Mouse (Mus musculus) ovary, postnatal 36 days (tissue): ENCODE measurements around the gene Ankfn1.

ENCODE experiments used
- DNase-seq: peaks from one replicate; pipeline ENCODE4 v3.0.0; 2022; ENCODE audit warnings: low spot score, mixed read lengths

The Ankfn1 gene

DNA sequence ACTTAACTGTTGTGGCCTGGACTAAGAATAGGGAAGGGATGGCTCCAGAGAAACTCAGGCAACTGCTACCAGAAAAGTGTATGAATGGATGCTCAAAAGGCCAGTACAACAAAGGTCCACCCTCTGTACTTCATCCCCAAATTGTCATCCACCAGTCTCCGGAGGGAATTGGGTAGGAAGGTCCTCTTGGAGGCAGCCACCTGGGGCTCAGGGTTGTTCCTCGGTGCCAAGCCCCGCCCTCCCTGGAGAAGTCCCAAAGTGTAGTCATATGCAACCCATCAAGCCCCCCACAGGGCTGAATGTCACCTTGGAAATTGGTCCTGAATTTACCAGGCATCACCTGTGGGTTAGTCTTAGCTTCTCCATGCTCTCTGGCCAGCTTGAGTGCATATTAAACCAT, 413.5 kb downstream of the Ankfn1 start:
- DNase-seq, result no peak

DNA sequence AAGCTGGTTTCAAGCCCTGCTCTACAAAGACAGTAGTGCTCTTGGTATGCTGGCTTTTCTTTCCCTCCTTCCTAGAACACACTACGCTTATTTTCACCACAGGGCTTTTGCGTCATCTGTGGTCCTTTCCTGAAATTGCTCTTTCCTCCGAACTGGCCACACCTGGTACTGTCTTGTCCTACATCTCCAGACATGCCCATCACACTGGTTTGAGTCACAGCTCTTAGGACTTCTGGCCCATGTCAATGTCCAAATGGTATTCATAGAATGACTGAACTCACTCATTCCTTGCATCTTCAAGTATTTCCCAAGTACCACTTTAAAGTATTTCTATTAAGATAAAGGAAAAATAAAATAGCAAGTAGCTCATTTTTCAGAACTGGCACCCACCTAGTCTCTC, 416.6 kb downstream of the Ankfn1 start:
- no peak for DNase-seq

DNA sequence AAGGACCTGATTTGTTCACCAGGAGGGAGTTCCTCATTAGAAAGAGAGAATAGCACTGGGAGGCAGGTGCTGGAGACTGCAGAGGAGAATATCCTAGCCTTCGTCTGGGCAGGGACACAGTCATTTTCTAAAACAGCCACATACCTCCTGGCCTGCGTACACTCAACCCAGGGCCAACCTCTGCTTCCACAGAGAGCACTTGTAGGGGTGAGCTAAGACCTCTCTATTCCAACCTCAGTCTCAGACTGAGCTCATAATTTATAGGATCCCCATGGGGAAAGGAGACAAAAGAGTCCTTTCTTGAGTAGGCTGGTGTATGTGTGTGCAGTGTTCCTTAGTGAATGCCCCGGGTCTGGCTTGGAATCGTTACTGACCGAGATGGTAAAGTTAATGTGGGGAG, 418.9 kb downstream of the Ankfn1 start:
- no peak for DNase-seq

DNA sequence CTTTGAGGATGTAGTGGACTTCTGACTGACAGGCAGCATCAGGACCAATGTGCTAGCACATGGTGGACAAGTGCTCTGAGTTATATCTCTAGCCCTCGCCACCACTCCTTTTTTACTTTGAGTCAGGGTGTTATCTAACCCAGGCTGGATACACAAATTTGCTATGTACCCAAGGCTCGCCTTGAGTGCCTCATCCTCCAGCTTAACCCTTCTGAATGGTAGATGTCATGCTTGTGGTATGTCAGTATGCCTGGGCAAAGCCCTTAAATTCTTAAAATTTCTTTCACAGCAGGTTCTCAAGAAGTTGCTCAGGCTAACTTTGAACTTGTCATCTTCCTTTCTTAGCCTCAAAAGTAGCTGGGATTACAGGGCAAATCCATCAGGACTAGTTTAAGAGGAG, 421.0 kb downstream of the Ankfn1 start:
- DNase-seq, result no peak

DNA sequence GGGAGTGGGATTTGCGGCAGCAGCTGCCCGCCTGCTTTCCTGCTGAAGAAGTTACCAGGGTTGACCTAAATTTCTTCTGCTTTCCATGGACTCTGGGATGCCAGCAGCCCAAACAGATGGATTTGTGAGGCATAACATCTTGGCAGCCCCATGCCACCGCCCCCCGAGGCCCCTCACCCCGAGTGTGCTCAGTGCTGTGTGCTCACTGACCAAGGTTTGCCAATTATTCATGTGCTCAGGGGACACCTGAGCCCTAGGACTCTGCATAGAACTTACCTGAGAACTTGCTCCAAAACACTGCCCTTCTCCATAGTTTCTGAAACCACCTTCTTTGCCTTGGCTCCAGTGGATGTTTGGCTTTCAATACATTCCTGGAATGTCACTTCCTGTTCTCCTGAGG, 421.4 kb downstream of the Ankfn1 start:
- no peak for DNase-seq

DNA sequence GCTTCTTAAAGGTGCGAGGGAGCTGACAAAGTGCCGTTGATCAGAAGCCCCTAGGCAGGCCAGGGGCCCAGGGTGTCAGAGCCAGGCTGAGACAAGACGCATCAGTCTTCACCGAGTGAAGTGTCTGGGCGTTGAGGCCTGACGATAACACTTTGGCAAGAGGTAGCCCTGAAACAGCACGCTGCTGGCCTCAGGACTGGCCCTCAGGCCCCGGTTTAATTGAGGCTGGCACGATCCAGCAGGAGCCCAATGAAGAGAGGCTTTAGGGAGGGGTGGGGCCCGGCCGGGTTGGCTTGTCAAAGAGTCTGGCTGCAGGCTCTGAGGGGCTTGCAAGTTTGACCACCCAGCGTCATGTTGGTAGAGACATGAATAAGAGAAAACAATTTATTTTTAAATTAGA, 437.2 kb downstream of the Ankfn1 start:
- DNase-seq, result no peak
